Mouse (Mus musculus): ENCODE data around the gene Cdc42.

GRCm38 (mm10) chr4:137315061-137315460 is 42.5 kb downstream of the Cdc42 start:
- no peak for TF ChIP-seq CTCF (IDR thresholded peaks at IDR 0.05; ENCODE audit: control insufficient read depth, insufficient read depth, insufficient replicate concordance, low read depth, low read length)
- TF ChIP-seq POLR2A (IDR thresholded peaks at IDR 0.05; ENCODE audit: control insufficient read depth, low read depth, low read length), result no peak

Data from testis, adult 2 months (tissue).